In genomic region chr2:165043090-165043636, GRCm38 (mm10) we compare ENCODE assay signal across 10 mouse cellular contexts. TPM values are rescaled to one million over a fixed set of nuclear protein-coding genes. Genes with fewer than 3 reads are reported as not detected.
DNase-seq lines count a peak whose midpoint lies in the region; ATAC-seq and TF ChIP-seq lines count a peak whose summit lies in the region.
"Had no signal": no experiment of that assay in that cellular context is flagged by ENCODE, and none has a peak within 500 bp of the region (broad histone marks: within the 10 kb centered on the region; RNA-seq: fewer than 3 reads in every experiment).

No protein-coding gene starts in this region.

- ATAC-seq in heart, embryonic 12.5 days (ENCODE audit: insufficient number of reproducible peaks, low FRiP score), result no peak
- no peak for ATAC-seq in heart, embryonic 11.5 days (replicated peaks; ENCODE audit: insufficient number of reproducible peaks, low FRiP score, low TSS enrichment)
- peak; percentile 61 for ATAC-seq in hindbrain, embryonic 14.5 days (ENCODE audit: low FRiP score)

- no peaks in the 10 kb centered on the region for H3K27me3 ChIP-seq in heart, embryonic 12.5 days (replicated peaks)
- no peaks in the 10 kb centered on the region for H3K27me3 ChIP-seq in heart, embryonic 11.5 days (ENCODE audit: control insufficient read depth, insufficient read depth, low read length)
- no peaks in the 10 kb centered on the region for H3K27me3 ChIP-seq in hindbrain, embryonic 14.5 days (ENCODE audit: control insufficient read depth, insufficient read depth, low read length)
- H3K27me3 ChIP-seq in myocyte (ENCODE audit: control insufficient read depth, insufficient read depth, insufficient read length), result peaks cover 16% of the 10 kb centered on the region

- H3K27ac ChIP-seq in heart, embryonic 12.5 days (ENCODE audit: poor library complexity, severe bottlenecking), result no peak overlapping the region
- H3K27ac ChIP-seq in heart, embryonic 11.5 days (ENCODE audit: low read depth, low read length), result no peak overlapping the region
- H3K27ac ChIP-seq in cortical plate, adult 2 months (ENCODE audit: insufficient read depth, low read length), result no peak overlapping the region
- peak overlapping the region; percentile 70 for H3K27ac ChIP-seq in hindbrain, embryonic 14.5 days

- peak; percentile 63 for DNase-seq in hindbrain, embryonic 14.5 days (ENCODE audit: low spot score)
- no peak for DNase-seq in frontal cortex, postnatal 14 days (ENCODE audit: low spot score in 2 of 2)
- no peak for DNase-seq in natural killer cell, adult 2 months (ENCODE audit: low spot score in 2 of 2)
- DNase-seq in kidney, adult 8-10 months, result no peak
- DNase-seq: cerebellum, postnatal 14 days had no signal

- WGBS in heart, embryonic 12.5 days, result 36% methylated on average over 17 of the region's 17 CpGs
- WGBS in heart, embryonic 11.5 days (ENCODE audit: insufficient replicate concordance), result 42% methylated on average over 17 of the region's 17 CpGs
- WGBS in hindbrain, embryonic 14.5 days, result 3% methylated on average over 17 of the region's 17 CpGs

- no peak overlapping the region for H3K9ac ChIP-seq in heart, embryonic 12.5 days
- H3K9ac ChIP-seq in heart, embryonic 11.5 days (ENCODE audit: low read depth, low read length), result no peak overlapping the region
- H3K9ac ChIP-seq in hindbrain, embryonic 14.5 days, result peak overlapping the region; percentile 39

- no peak overlapping the region for H3ac ChIP-seq in myocyte (ENCODE audit: control insufficient read depth, insufficient read length)

- H3K4me1 ChIP-seq in heart, embryonic 12.5 days (replicated peaks), result no peaks in the 10 kb centered on the region
- no peaks in the 10 kb centered on the region for H3K4me1 ChIP-seq in heart, embryonic 11.5 days (ENCODE audit: control insufficient read depth, insufficient read depth, low read length)
- H3K4me1 ChIP-seq in cortical plate, adult 2 months (ENCODE audit: control insufficient read depth, insufficient read depth, low read length), result no peaks in the 10 kb centered on the region
- peaks cover 9% of the 10 kb centered on the region for H3K4me1 ChIP-seq in hindbrain, embryonic 14.5 days (replicated peaks; ENCODE audit: control insufficient read depth, insufficient read depth, low read length)

- no peaks in the 10 kb centered on the region for H3K79me2 ChIP-seq in myocyte (ENCODE audit: control insufficient read depth, insufficient read depth)

- no peaks in the 10 kb centered on the region for H3K36me3 ChIP-seq in heart, embryonic 12.5 days
- no peaks in the 10 kb centered on the region for H3K36me3 ChIP-seq in heart, embryonic 11.5 days (ENCODE audit: control insufficient read depth, insufficient read depth, low read length)
- H3K36me3 ChIP-seq in hindbrain, embryonic 14.5 days (replicated peaks; ENCODE audit: control insufficient read depth, insufficient read depth), result no peaks in the 10 kb centered on the region
- no peaks in the 10 kb centered on the region for H3K36me3 ChIP-seq in myocyte (ENCODE audit: control insufficient read depth, insufficient read depth)

- TF ChIP-seq CTCF in cortical plate, adult 2 months (IDR thresholded peaks at IDR 0.05; ENCODE audit: extremely low read depth, insufficient read depth, low read length), result no peak

- no peak overlapping the region for H3K4me3 ChIP-seq in heart, embryonic 12.5 days
- H3K4me3 ChIP-seq in heart, embryonic 11.5 days (ENCODE audit: low read depth, low read length), result no peak overlapping the region
- H3K4me3 ChIP-seq in cortical plate, adult 2 months (ENCODE audit: insufficient read depth, low read length), result peak overlapping the region; percentile 12; the same call in 1 of the 2 replicates
- H3K4me3 ChIP-seq in hindbrain, embryonic 14.5 days (replicated peaks; ENCODE audit: low read length), result peak overlapping the region; percentile 9
- H3K4me3 ChIP-seq in myocyte, result no peak overlapping the region

- peak overlapping the region; percentile 4; the same call in 1 of the 2 replicates for H3K4me2 ChIP-seq in heart, embryonic 12.5 days
- H3K4me2 ChIP-seq in heart, embryonic 11.5 days, result no peak overlapping the region
- peak overlapping the region; percentile 45 for H3K4me2 ChIP-seq in hindbrain, embryonic 14.5 days (replicated peaks)
- H3K4me2 ChIP-seq in myocyte (ENCODE audit: low read depth), result peak overlapping the region; percentile 57

- no peak for TF ChIP-seq POLR2A in cortical plate, adult 2 months (IDR thresholded peaks at IDR 0.05; ENCODE audit: extremely low read depth, insufficient read depth, low read length)
- no peak for TF ChIP-seq POLR2A in myocyte (IDR thresholded peaks at IDR 0.05; ENCODE audit: insufficient read length, low read depth)

- H3K9me3 ChIP-seq in heart, embryonic 12.5 days (replicated peaks), result no peaks in the 10 kb centered on the region
- no peaks in the 10 kb centered on the region for H3K9me3 ChIP-seq in heart, embryonic 11.5 days (replicated peaks; ENCODE audit: control insufficient read depth, low read length)
- no peaks in the 10 kb centered on the region for H3K9me3 ChIP-seq in hindbrain, embryonic 14.5 days (ENCODE audit: control insufficient read depth, low read length)

TF ChIP-seq in myocyte, 11 proteins besides CTCF, POLR2A, EP300 and RAD21:
- TF ChIP-seq MAX (IDR thresholded peaks at IDR 0.05; ENCODE audit: low read depth), result no peak

RNA-seq across cellular contexts. Expression of gene Ncoa5, which starts 8.5 kb away (rescaled TPM):
- polyA plus RNA-seq in heart, embryonic 12.5 days (2016; fragmentation: Nextera tagmentation; extraction: Ambion mirVana), result 50.6 and 55.8 TPM in 2 replicates
- polyA plus RNA-seq in heart, embryonic 11.5 days (2014; fragmentation: Nextera tagmentation; extraction: Ambion mirVana), result 36.0 and 39.8 TPM in 2 replicates
- polyA plus RNA-seq in cortical plate, adult 2 months (2012; rRNA removed), result 48.0 and 53.1 TPM in 2 replicates
- 83.1 and 89.0 TPM in 2 replicates for polyA plus RNA-seq in hindbrain, embryonic 14.5 days (2014; fragmentation: Nextera tagmentation; extraction: Ambion mirVana)
- 24.0 TPM for polyA plus RNA-seq in myocyte (2012; fragmentation: generic; extraction: Trizol)

RNA-seq across cellular contexts. Expression of gene Cd40, which starts 12.3 kb away (rescaled TPM):
- polyA plus RNA-seq in heart, embryonic 12.5 days (2016; fragmentation: Nextera tagmentation; extraction: Ambion mirVana), result 7.2 and 7.7 TPM in 2 replicates
- 9.6 and 9.7 TPM in 2 replicates for polyA plus RNA-seq in heart, embryonic 11.5 days (2014; fragmentation: Nextera tagmentation; extraction: Ambion mirVana)
- polyA plus RNA-seq in cortical plate, adult 2 months (2012; rRNA removed), result 2.0 TPM in 2 replicates
- 6.3 and 8.3 TPM in 2 replicates for polyA plus RNA-seq in hindbrain, embryonic 14.5 days (2014; fragmentation: Nextera tagmentation; extraction: Ambion mirVana)
- 1.1 TPM for polyA plus RNA-seq in myocyte (2012; fragmentation: generic; extraction: Trizol)

RNA-seq across cellular contexts. Expression of gene 1700025C18Rik, which starts 47.4 kb away (rescaled TPM):
- not detected in 2 replicates for polyA plus RNA-seq in heart, embryonic 12.5 days (2016; fragmentation: Nextera tagmentation; extraction: Ambion mirVana)
- not detected in 2 replicates for polyA plus RNA-seq in heart, embryonic 11.5 days (2014; fragmentation: Nextera tagmentation; extraction: Ambion mirVana)
- not detected in 2 replicates for polyA plus RNA-seq in cortical plate, adult 2 months (2012; rRNA removed)
- not detected in 2 replicates for polyA plus RNA-seq in hindbrain, embryonic 14.5 days (2014; fragmentation: Nextera tagmentation; extraction: Ambion mirVana)
- not detected for polyA plus RNA-seq in myocyte (2012; fragmentation: generic; extraction: Trizol)
- polyA plus RNA-seq: limb, embryonic 14.5 days had no signal

Comparison
In these comparisons a context has a peak if more than half of its experiments do, and no peak if none do; other contexts are left out.
1. H3K4me3 ChIP-seq: peak in cortical plate, adult 2 months (single experiment) and hindbrain, embryonic 14.5 days (single experiment); none in heart, embryonic 12.5 days (single experiment), heart, embryonic 11.5 days (single experiment) and myocyte (single experiment).